Mouse (Mus musculus) right cerebral cortex, postnatal 4 days (tissue): Measurements from ENCODE around the gene Mapkap1.

Experiments
- DNase-seq: peaks from one replicate; pipeline ENCODE4 v3.0.0-alpha.2; 2022

The Mapkap1 gene

DNA sequence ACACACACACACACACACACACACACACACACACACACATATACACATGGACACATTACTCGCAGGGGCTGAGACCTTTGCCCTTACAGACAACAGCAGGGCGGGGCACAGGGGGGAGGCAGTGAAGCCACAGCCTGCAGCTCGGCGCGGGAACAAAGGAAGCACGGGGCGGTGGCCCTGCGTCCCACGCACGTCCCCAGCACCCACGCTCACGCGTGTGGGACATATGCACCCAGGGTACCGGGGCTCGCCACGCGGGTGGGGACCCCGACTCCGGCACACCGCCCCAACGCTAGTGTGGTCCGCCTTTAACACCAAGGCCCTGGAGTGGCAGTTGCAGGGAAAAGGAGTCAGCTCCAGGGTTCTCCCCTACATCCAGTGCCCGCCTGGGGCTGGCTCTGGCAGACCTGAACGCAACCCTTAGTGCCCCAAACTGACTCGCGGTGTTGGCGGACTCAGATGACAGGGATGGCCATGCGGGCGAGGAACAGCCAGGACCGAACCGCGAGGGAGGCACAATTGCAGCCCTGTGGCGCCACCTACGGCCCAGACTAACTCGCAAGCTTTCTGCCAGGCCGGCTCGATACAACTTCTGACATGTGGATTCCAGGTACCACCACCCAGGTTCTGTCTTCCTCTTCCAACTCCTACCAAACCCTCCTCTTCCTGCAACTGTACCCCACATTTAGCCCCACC lies 232.5 kb downstream of the Mapkap1 start:
- peak; percentile 96 for DNase-seq

DNA sequence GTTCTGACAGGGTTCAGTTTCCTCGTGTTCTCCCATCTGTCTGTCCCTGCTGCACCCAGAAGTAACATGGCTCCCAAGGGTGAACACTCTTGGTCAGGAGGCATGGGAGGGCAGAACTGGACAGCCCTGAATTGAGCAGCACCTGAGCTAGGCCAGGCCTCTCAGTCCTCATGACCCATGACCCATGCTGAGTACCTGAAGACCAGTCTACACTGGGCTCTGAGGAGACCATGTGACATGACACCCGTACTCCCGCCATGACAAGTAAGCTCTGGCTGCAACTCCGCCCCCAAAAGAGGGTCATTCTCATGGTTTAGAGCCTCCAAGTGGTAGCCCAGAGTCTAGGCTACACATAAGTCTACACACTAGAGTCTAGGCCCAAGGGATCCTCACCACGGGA lies 233.2 kb downstream of the Mapkap1 start:
- no peak for DNase-seq

DNA sequence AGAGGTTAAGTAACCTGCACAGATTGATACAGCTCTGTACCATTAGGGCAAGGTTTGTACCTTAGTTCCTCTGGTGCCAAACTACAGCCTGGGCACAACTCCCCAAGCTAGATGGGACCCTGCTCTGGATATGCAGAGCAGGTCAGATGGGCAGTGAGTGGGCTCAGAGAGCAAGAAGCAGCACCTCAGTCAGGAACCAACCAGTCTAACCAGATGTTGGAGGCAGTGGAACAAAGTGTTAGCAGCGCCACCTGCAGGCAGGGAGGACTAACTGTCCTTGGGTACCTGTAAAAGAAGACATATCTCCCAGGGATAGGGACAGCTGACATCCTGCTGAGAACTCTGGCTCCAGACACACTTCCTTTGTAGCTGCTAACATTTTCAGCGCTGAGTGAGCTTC lies 235.8 kb downstream of the Mapkap1 start:
- peak; percentile 38 for DNase-seq

DNA sequence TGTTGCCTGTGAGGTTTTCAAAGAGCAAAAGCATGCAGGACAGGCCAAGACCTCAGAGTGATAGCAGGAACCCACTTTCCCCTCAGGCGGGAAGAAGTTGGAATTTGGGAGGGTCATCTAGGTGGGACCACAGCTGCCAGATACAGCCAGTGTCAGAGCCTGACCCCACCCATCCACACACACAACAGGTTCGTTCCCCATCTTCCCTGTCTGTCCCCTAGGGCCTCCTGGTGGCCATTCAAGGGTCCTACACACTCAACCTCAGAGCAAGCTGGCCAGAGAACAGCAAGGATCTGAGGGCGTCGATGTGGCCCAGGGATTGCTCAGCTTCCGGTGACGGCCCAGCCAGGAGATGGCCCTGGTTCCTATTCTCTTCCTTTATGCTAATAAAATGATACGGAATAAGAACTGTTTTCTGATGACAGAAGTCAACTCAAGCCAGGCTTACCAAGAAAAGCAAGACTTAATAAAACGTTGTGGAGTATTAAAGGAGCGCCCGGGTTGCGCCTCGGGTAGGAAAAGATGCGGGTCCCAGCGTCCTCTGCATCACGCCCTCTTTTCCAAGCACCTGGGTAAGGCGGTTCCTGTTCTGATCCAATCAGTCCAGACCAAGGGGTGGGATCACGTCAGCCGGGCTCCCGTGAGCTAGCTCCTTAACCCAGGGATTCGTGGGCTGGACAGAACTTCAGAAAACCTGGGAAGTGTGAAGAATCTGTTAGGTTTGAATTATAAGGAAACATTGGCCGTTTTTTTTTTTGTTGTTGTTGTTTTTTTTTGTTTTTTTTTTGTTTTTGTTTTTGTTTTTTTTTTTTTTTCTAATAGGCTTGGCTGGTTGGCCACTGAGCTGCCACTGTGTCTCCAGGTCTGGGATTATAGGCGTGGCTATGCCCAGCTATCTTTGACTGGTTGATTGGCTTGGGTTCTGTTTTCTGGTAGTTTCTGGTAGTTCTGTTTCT lies 238.3 kb downstream of the Mapkap1 start:
- DNase-seq: no peak

DNA sequence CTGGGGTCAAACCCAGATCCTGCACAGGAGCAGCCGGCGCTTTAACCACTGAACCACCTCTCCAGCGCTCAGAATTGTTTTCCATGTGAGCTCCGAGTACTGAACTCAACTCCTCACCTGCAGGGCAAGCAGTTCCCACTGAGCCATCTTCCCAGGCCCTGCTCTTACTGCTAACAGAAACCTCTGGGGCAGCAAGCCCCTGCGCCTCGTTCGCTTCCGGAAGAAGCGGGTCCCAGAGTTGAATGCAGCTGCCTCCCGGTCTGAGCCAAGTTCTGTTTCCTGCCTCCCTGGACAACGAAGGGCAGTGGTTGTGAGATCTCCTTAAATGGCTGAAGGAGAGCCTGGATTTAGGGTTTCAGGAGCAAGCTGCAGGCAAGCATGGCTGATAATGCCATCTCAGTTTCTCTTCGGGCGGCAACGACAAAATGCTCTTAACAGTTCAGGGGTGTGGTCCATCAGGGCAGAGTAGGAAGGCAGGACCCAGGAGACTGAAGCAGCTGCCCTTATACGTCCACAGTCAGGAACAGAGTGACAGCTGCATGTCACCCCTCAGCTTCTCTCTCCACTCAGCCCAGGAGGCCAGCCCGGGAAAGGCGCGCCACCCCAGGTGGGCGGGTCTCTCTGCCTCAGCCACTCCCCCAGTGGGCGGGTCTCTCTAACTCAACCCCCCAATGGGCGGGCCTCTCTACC lies 239.4 kb downstream of the Mapkap1 start:
- DNase-seq: peak; percentile 46

DNA sequence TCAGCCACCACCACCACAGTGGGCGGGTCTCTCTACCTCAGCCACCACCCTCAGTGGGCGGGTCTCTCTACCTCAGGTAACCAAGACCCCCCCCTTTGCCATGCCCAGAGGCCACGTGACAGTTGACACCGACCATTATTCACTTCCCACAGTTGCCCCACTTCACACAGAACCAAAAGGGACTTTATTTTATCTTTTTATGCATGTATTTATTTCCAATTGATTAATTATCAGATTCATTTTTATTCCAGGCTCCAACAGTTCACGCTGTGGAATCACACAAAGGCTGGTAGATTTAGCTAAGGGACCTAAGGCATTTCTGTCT lies 239.9 kb downstream of the Mapkap1 start:
- DNase-seq: no peak

DNA sequence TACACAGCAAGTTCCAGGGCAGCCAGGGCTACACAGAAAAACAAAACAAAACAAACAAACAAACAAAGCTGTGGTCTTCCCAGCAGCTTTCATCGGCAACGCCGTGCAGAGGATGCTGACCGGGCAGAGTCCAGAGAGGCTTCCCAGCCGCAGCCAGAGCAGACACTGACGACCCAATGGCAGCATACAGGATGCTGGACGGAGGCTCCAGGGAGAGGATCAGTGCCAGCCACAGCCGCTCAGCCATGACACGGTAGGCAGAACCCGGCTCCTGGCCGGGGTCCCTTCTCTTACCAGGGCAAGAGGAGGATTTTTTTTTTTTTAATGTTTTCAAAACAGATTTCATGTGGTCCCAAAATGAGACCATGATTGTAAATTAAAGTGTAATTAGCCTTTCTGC lies 240.8 kb downstream of the Mapkap1 start:
- no peak for DNase-seq

DNA sequence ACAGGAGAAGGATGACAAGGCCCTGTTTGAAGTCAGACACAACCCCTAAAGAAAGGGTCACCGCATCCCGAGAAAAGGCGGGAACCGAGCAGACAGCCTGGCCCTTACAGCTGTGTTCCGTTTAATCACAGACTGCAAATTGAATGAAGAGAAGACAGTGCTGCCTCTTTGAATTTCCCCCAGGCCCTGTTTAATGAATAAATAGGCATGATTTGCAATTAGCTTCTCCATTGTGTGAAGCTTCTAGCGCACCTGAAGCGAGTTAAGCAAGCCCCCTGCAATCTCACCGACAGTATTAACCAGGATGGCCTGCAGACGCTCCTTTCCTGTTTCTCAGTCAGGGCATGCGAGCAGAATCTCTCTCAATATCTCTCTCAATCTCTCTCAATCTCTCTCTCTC lies 261.2 kb downstream of the Mapkap1 start:
- DNase-seq: no peak

DNA sequence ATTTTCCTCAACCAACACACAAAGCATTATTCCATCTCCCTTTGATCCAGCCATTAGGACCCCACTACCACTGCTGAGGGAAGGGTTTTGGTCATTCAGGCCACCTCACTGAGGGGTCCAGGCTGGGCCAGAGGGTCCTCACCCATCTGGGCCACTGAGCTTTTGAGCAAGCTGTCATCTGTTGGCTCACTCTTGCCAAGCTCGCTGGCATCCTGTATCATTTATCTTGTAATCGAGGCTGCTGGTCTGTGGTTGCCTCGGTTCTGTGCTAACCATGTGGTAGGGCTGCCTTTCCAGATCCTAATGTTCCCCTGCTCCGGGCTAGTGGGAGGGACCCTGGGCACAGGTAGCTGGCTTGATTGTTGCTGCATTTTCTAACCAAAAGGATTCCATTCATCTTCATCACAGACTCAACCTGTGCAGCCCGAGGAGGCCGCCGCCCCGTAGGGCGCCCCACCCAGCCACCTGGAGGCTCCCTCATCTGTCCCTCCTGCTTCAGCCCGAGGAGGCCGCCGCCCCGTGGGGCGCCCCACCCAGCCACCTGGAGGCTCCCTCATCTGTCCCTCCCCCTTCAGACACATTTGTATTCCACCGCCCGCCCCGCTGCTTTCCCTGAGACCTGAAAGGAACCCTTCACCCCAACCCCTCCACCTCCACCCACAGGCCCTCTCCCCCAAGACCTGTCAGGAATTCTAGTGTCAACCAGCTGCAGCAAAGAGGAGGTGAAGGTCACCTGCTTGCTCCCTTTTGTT lies 262.0 kb downstream of the Mapkap1 start:
- no peak for DNase-seq

DNA sequence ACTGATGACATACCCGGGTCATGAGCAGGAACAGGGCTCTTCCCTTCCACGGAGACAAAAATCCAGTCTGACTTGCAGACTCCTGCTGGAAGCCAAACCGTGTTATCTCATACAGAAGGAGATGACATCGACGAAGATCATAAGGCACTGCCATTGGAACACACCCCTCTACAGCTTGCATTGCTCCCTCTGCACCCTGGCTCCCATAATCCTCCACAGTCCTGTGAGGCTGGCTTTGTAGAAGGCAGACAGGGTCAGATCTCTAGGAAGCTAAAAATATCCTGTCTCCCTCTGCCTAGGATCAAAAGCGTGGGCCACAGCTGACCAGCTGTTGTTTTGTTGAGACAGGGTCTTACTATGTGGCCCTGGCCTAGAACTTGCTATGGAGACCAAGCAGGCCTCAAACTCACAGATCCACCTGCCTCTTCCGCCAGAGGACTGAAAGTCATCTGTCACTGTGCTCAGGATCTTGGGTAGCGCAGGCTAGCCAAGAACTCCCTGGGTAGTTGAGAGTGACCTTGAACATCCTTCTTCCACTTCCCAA lies 262.7 kb downstream of the Mapkap1 start:
- no peak for DNase-seq

DNA sequence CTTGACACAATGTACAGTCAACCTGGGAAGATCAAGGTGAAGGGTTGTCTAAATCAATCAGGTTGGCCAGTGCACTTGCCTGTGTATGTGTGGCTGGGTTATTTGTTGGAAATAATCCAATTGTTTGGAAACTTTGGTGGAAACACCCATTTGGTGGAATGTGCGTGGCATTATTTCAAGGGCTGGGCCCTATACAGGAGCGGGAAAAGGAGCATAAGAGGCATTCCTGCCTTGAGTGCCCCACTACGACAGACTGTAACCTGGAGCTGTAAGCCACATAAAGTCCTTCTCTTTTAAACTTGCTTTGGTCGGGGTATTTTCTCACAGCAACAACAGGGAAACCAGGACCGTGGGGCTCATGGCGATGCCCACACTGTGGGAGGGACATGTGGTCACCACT lies 263.9 kb downstream of the Mapkap1 start:
- no peak for DNase-seq

DNA sequence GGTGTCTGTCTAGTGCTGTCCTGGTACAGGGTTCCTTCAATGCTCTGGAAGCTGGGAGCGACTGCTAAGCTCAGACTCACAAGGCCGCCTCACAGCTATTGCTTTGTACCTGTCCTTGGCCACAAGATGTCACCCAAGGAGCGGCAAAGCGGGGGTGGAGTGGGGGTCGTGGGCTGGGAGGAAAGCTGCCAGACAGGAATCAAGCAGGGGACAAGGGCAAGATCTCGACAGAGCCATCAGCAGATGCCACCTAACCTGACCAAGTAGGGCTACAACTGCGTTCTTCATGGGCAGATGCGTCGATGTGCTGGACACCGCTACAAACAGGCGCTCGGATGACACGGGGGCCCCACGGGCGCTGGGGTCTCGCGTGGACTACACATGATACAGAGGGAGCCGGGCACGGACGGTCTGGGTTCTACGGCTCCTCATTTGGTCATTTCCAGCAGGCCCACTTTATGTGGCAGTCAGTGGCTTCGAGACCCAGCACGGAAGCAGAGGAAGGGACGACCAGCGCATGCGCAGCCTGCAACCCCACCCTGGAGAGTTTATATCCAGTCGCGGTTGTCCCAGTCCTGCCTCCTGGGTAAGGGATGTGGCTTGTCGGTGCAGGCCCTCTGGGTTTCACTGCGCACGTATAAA lies 264.9 kb downstream of the Mapkap1 start:
- DNase-seq: peak; percentile 69

DNA sequence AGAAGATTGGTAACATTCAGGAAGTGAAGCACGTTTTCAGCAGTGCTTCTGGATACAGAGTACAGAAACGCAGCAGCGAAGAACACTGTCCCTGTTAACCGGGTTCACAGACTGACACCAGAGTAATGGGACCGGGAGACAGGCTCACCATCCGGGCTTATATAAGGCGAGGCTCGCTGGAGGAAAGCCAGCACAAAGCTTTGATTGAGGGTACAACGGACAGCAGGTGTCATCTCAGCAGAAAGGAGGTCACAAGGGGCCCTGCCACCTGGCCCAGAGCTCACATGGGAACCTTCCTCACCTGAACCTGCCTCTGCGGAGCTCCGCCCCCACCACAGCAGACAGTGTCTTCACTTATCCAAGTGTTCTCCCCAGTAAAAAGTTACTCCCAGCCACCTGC lies 267.3 kb downstream of the Mapkap1 start:
- DNase-seq: peak; percentile 14
